Mouse (Mus musculus): ENCODE data around the gene Myo9a.
"Not testable (repeated sequence)": the region's sequence is repeated elsewhere in the genome, so short reads cannot be mapped to it uniquely, and the experiment has no call there.

Gene Myo9a

GRCm38 (mm10) chr9:59751966-59752365, 1.3 kb downstream of the Myo9a start:
- peak; percentile 11 for DNase-seq

GRCm38 (mm10) chr9:59755199-59755598, 4.5 kb downstream of the Myo9a start:
- no peak for DNase-seq

GRCm38 (mm10) chr9:59757016-59757415, 6.3 kb downstream of the Myo9a start:
- DNase-seq = not testable (repeated sequence)

- DNase-seq = no peak
These were observed 9.8 kb downstream of the Myo9a start for GRCm38 (mm10) chr9:59760515-59760914.

GRCm38 (mm10) chr9:59766966-59767461, 16.3 kb downstream of the Myo9a start:
- not testable (repeated sequence) for DNase-seq

- DNase-seq = peak; percentile 15
These were observed 55.5 kb downstream of the Myo9a start for GRCm38 (mm10) chr9:59806046-59806774.

- DNase-seq = no peak
These were observed 133.9 kb downstream of the Myo9a start for GRCm38 (mm10) chr9:59884551-59884950.

- DNase-seq = no peak
These were observed 152.7 kb downstream of the Myo9a start for GRCm38 (mm10) chr9:59903382-59903781.

- no peak for DNase-seq
These were observed 164.1 kb downstream of the Myo9a start for GRCm38 (mm10) chr9:59914761-59915160.

- no peak for DNase-seq
These were observed 179.6 kb downstream of the Myo9a start for GRCm38 (mm10) chr9:59930248-59930647.

- DNase-seq = not testable (repeated sequence)
These were observed 185.2 kb downstream of the Myo9a start for GRCm38 (mm10) chr9:59935866-59936265.

GRCm38 (mm10) chr9:59938529-59938928, 187.8 kb downstream of the Myo9a start:
- no peak for DNase-seq

GRCm38 (mm10) chr9:59939691-59940090, 189.0 kb downstream of the Myo9a start:
- no peak for DNase-seq

- no peak for DNase-seq
These were observed 190.5 kb downstream of the Myo9a start for GRCm38 (mm10) chr9:59940913-59941884.

GRCm38 (mm10) chr9:59941885-59942350, 191.2 kb downstream of the Myo9a start:
- DNase-seq = no peak

GRCm38 (mm10) chr9:59942501-59943085, 191.9 kb downstream of the Myo9a start:
- DNase-seq = no peak

GRCm38 (mm10) chr9:59943826-59944225, 193.1 kb downstream of the Myo9a start:
- no peak for DNase-seq

GRCm38 (mm10) chr9:59945241-59945640, 194.5 kb downstream of the Myo9a start:
- no peak for DNase-seq

GRCm38 (mm10) chr9:59947271-59947670, 196.6 kb downstream of the Myo9a start:
- no peak for DNase-seq

- DNase-seq = no peak
These were observed 197.5 kb downstream of the Myo9a start for GRCm38 (mm10) chr9:59948226-59948625.

GRCm38 (mm10) chr9:59948691-59949250, 198.1 kb downstream of the Myo9a start:
- no peak for DNase-seq

- no peak for DNase-seq
These were observed 198.8 kb downstream of the Myo9a start for GRCm38 (mm10) chr9:59949511-59949910.

- DNase-seq = no peak
These were observed 199.3 kb downstream of the Myo9a start for GRCm38 (mm10) chr9:59949981-59950380.

Data from lung, postnatal 14 days (tissue).